Mouse (Mus musculus) central nervous system, embryonic 11.5 days (tissue): ENCODE measurements around the gene Zfp433. TPM values are rescaled to one million over a fixed set of nuclear protein-coding genes. Genes with fewer than 3 reads are reported as not detected.

Experiments
- polyA plus RNA-seq: library from polyadenylated mRNA; depleted of rRNA; stranded (reverse); fragments of >200 nt; gene quantifications from 2 replicates; pipeline ENCODE4 v1.2.3, GENCODE M21; 2012; rRNA removed

Zfp433 gene
- polyA plus RNA-seq = 4.5 and 10.8 TPM in 2 replicates

GRCm38 (mm10) chr10:81704531-81705301 lies at the start of gene Zfp433:
Zfp433 (plus strand) TSS chr10:81704825.

GRCm38 (mm10) chr10:81770506-81771403 lies 66.1 kb downstream of the Zfp433 start, which contains the start of gene Gm3055:
Gm3055 (minus strand) TSS chr10:81771161.

Other genes starting within 250 kb of the Zfp433 start
- gene Nfic, start 249.2 kb upstream of the Zfp433 start, polyA plus RNA-seq = 7.8 and 12.5 TPM in 2 replicates
- 45.0 and 50.2 TPM in 2 replicates for gene Celf5, start 222.1 kb upstream of the Zfp433 start, polyA plus RNA-seq
- 129 and 153 TPM in 2 replicates for gene Ncln, start 208.4 kb upstream of the Zfp433 start, polyA plus RNA-seq
- gene S1pr4, start 204.7 kb upstream of the Zfp433 start, polyA plus RNA-seq = 0.42 and 0.56 TPM in 2 replicates
- gene Gna15, start 180.6 kb upstream of the Zfp433 start, polyA plus RNA-seq = 0.88 and 0.98 TPM in 2 replicates
- 69.9 and 81.3 TPM in 2 replicates for gene Gna11, start 159.6 kb upstream of the Zfp433 start, polyA plus RNA-seq
- 265 and 396 TPM in 2 replicates for gene Aes, start 145.3 kb upstream of the Zfp433 start, polyA plus RNA-seq
- gene Tle2, start 130.3 kb upstream of the Zfp433 start, polyA plus RNA-seq = 27.1 and 71.8 TPM in 2 replicates
- gene Tle6, start 103.8 kb upstream of the Zfp433 start, polyA plus RNA-seq = 6.1 and 12.0 TPM in 2 replicates
- 5.0 and 6.4 TPM in 2 replicates for gene BC025920, start 98.6 kb upstream of the Zfp433 start, polyA plus RNA-seq
- gene Sirt6, start 77.0 kb upstream of the Zfp433 start, polyA plus RNA-seq = 64.8 and 65.0 TPM in 2 replicates
- gene Ankrd24, start 76.3 kb upstream of the Zfp433 start, polyA plus RNA-seq = 28.3 and 39.4 TPM in 2 replicates
- gene Gm10778, start 55.8 kb upstream of the Zfp433 start, polyA plus RNA-seq = 1.8 and 4.1 TPM in 2 replicates
- gene Gm3055, start 66.3 kb downstream of the Zfp433 start, polyA plus RNA-seq = 11.0 and 12.9 TPM in 2 replicates
- 0.79 and 1.5 TPM in 2 replicates for gene Gm4767, start 107.4 kb downstream of the Zfp433 start, polyA plus RNA-seq
- gene Gm32687, start 159.1 kb downstream of the Zfp433 start, polyA plus RNA-seq = 4.6 and 8.8 TPM in 2 replicates
- gene Zfp781, start 225.7 kb downstream of the Zfp433 start, polyA plus RNA-seq = 1.4 and 3.8 TPM in 2 replicates